ENCODE assay signal across 8 mouse cellular contexts in the genomic region with DNA sequence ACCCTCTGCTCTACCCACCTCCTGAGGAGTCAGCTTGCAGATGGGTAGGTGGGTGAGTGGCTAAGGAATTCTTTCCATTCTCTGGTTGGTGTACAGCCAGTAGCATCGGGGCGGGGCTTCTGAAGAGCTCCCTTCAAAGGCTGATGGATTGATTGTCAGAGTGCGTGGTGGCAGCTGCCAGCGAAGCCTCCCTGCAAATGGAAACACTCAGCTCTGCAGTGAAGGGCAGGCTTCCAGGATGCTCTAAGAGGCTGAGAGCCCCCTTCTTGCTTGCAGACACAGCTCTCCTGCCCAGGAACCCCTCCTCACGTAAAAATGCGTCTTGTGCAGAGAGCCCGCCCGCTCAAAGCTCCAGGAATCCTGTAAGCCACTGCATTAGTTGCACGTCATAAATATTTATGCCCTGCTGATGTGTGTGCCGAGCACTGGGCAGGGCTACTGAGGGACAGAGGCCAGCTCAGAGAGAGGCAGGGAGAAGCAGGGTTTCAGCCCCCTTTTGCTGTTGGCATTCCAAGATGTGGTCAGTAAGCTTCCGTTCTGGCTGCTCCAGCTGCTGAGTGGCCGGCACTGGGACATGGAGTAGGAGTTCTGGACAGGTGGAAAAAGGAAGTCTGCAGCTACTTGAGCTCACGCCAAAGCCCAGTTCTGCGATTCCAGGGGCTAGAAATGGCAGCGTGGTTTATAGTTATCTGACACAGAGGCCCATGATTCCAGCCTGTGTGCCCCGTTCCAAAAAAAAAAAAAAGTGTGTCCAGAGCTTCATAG. TPM values are rescaled to one million over a fixed set of nuclear protein-coding genes. Genes with fewer than 3 reads are reported as not detected.
DNase-seq lines count a peak whose midpoint lies in the region; ATAC-seq and TF ChIP-seq lines count a peak whose summit lies in the region.

No protein-coding gene starts in this region.

- H3K27ac ChIP-seq in forebrain, postnatal 0 days (ENCODE audit: low read depth, low read length), result no peak overlapping the region

- no peaks in the 10 kb centered on the region for H3K9me3 ChIP-seq in forebrain, postnatal 0 days (ENCODE audit: low read length)

- ATAC-seq in frontal cortex, adult (ENCODE audit: low TSS enrichment), result peak; percentile 46; the same call in 1 of the 2 replicates
- ATAC-seq in forebrain, postnatal 0 days, result peak; percentile 81

- no peak for DNase-seq in frontal cortex, postnatal 25 days (ENCODE audit: low spot score in 2 of 2)
- DNase-seq in 3134 (ENCODE audit: extremely low read depth, insufficient read length, low spot score), result peak; percentile 31
- peak; percentile 77 for DNase-seq in forebrain, postnatal 0 days
- peak; percentile 63 for DNase-seq in mesoderm, embryonic 11.5 days (ENCODE audit: low read depth, low spot score)
- DNase-seq in thymus, postnatal 36 days, result no peak
- no peak for DNase-seq in kidney, adult 9 months
- no peak for DNase-seq in lung, adult 18-20 months

- peak overlapping the region; percentile 31; the same call in 1 of the 2 replicates for H3K9ac ChIP-seq in forebrain, postnatal 0 days

- peak overlapping the region; percentile 42 for H3K4me2 ChIP-seq in forebrain, postnatal 0 days (ENCODE audit: low read depth)

- peaks cover 8% of the 10 kb centered on the region for H3K4me1 ChIP-seq in forebrain, postnatal 0 days (ENCODE audit: insufficient read depth)

- no peak for TF ChIP-seq CTCF in forebrain, postnatal 0 days (IDR thresholded peaks at IDR 0.05; ENCODE audit: low read depth)

- no peaks in the 10 kb centered on the region for H3K36me3 ChIP-seq in forebrain, postnatal 0 days (ENCODE audit: insufficient read depth)

- no peaks in the 10 kb centered on the region for H3K27me3 ChIP-seq in forebrain, postnatal 0 days (ENCODE audit: insufficient read depth, low read length)

- WGBS in forebrain, postnatal 0 days, result 19% methylated on average over 16 of the region's 16 CpGs

- no peak overlapping the region for H3K4me3 ChIP-seq in forebrain, postnatal 0 days (ENCODE audit: low read depth, low read length)

RNA-seq across cellular contexts. Expression of a gene that starts 24.5 kb away (rescaled TPM):
- 42.2 and 55.2 TPM in 2 replicates for total RNA-seq in forebrain, postnatal 0 days (2014; rRNA removed)
- 21.4 and 32.7 TPM in 2 replicates for polyA plus RNA-seq in forebrain, postnatal 0 days (2015; fragmentation: Nextera tagmentation; extraction: Ambion mirVana)

Comparison
In these comparisons a context has a peak if more than half of its experiments do, and no peak if none do; other contexts are left out.
1. DNase-seq: peak in 3134 (single experiment), forebrain, postnatal 0 days (single experiment) and mesoderm, embryonic 11.5 days (single experiment); none in frontal cortex, postnatal 25 days (0 of 2), thymus, postnatal 36 days (0 of 2), kidney, adult 9 months (single experiment) and lung, adult 18-20 months (0 of 2).